Mouse (Mus musculus) adrenal gland, postnatal 4 days (tissue): ENCODE measurements around the gene Upb1. TPM values are rescaled to one million over a fixed set of nuclear protein-coding genes. Genes with fewer than 3 reads are reported as not detected.
"Not testable (repeated sequence)": the region's sequence is repeated elsewhere in the genome, so short reads cannot be mapped to it uniquely, and the experiment has no call there.

Source experiments
- DNase-seq, 2 experiments: peaks; one replicate each; pipeline ENCODE4 v3.0.0; 2021 to 2022; ENCODE audit warnings: low spot score in 2 of 2, mixed read lengths in 2 of 2
- long read RNA-seq, 2 experiments: library from polyadenylated mRNA; stranded (forward); transcript quantifications; one replicate each; pipeline ENCODE4 v2.0.0; 2021
- total RNA-seq, 2 experiments: library from RNA; stranded (reverse); gene quantifications; 2 replicates each; pipeline ENCODE4 v1.2.3; 2021

The Upb1 gene
- total RNA-seq = 10 to 100 TPM in 1 of 2 experiments, 1 to 10 TPM in 1; 2.1 to 16.1 TPM
- long read RNA-seq, experiment 1, transcript Upb1-201 (10 exons, 3,042 nt) = major isoform, 19 of 21 reads
- long read RNA-seq, experiment 1, partial matches to known transcripts = 0 of 21 reads
- long read RNA-seq, experiment 1, other reads (novel, unspliced or antisense) = 2 of 21 reads
- long read RNA-seq, experiment 2, partial matches to known transcripts = 0 of 3 reads
- long read RNA-seq, experiment 2, other reads (novel, unspliced or antisense) = 1 of 3 reads

GRCm38 (mm10) chr10:75400958-75401357 is at the start of gene Upb1:
Upb1 (plus strand) TSS chr10:75401115.
- no peak for DNase-seq

GRCm38 (mm10) chr10:75352541-75352940 is 48.4 kb upstream of the Upb1 start:
- no peak for DNase-seq

GRCm38 (mm10) chr10:75353838-75354241 is 47.1 kb upstream of the Upb1 start:
- not testable (repeated sequence) for DNase-seq

- no peak for DNase-seq
Observed at GRCm38 (mm10) chr10:75355341-75355740, 45.6 kb upstream of the Upb1 start.

- peak in 1 of 2 experiments; percentile 17 for DNase-seq
Observed at GRCm38 (mm10) chr10:75364214-75364690, 36.7 kb upstream of the Upb1 start.

GRCm38 (mm10) chr10:75364796-75365195 is 36.1 kb upstream of the Upb1 start:
- DNase-seq = no peak

GRCm38 (mm10) chr10:75365231-75365633 is 35.7 kb upstream of the Upb1 start:
- DNase-seq = no peak

- DNase-seq = not testable (repeated sequence)
Observed at GRCm38 (mm10) chr10:75373655-75374351, 27.1 kb upstream of the Upb1 start.

GRCm38 (mm10) chr10:75378688-75379087 is 22.2 kb upstream of the Upb1 start:
- DNase-seq = no peak

- no peak for DNase-seq
Observed at GRCm38 (mm10) chr10:75390156-75390555, 10.8 kb upstream of the Upb1 start.

- DNase-seq = no peak
Observed at GRCm38 (mm10) chr10:75390832-75391231, 10.1 kb upstream of the Upb1 start.

- no peak for DNase-seq
Observed at GRCm38 (mm10) chr10:75394796-75395195, 6.1 kb upstream of the Upb1 start.

- DNase-seq = no peak
Observed at GRCm38 (mm10) chr10:75396966-75397365, 3.9 kb upstream of the Upb1 start.

- no peak for DNase-seq
Observed at GRCm38 (mm10) chr10:75405916-75406315, 5.0 kb downstream of the Upb1 start.

- peak in 1 of 2 experiments; percentile 9 for DNase-seq
Observed at GRCm38 (mm10) chr10:75406755-75407154, 5.8 kb downstream of the Upb1 start.

- DNase-seq = no peak
Observed at GRCm38 (mm10) chr10:75407741-75408140, 6.8 kb downstream of the Upb1 start.

GRCm38 (mm10) chr10:75411343-75412113 is 10.6 kb downstream of the Upb1 start:
- not testable (repeated sequence) for DNase-seq

- no peak for DNase-seq
Observed at GRCm38 (mm10) chr10:75412114-75413103, 11.5 kb downstream of the Upb1 start.

GRCm38 (mm10) chr10:75414925-75415324 is 14.0 kb downstream of the Upb1 start:
- DNase-seq = no peak

GRCm38 (mm10) chr10:75417363-75418042 is 16.6 kb downstream of the Upb1 start:
- no peak for DNase-seq
